Mouse (Mus musculus): ENCODE measurements around the gene Mrc2. TPM values are rescaled to one million over a fixed set of nuclear protein-coding genes. Genes with fewer than 3 reads are reported as not detected.

Mrc2 gene
- polyA plus RNA-seq, 1 experiment from 2014 or later = 5.5 TPM

- Histone ChIP-seq H3K4me2 (no peak overlapping the region), H3K9me3 (no peaks in the 10 kb centered on the region), H3K36me3 (no peaks in the 10 kb centered on the region), H3K4me1 (replicated peaks) (0 out of 2 replicates have a peak, but pooled peaks cover 3% of the 10 kb centered on the region), H3K4me3 (no peak overlapping the region), H3K27me3 (no peaks in the 10 kb centered on the region), H3K9ac (no peak overlapping the region), H3K27ac (no peak overlapping the region)
- WGBS = 77% methylated on average over 8 of the region's 8 CpGs
- no peak for ATAC-seq (ENCODE audit: low FRiP score)
Observed at GRCm38 (mm10) chr11:105373881-105374280, 81.4 kb downstream of the Mrc2 start.

DNA sequence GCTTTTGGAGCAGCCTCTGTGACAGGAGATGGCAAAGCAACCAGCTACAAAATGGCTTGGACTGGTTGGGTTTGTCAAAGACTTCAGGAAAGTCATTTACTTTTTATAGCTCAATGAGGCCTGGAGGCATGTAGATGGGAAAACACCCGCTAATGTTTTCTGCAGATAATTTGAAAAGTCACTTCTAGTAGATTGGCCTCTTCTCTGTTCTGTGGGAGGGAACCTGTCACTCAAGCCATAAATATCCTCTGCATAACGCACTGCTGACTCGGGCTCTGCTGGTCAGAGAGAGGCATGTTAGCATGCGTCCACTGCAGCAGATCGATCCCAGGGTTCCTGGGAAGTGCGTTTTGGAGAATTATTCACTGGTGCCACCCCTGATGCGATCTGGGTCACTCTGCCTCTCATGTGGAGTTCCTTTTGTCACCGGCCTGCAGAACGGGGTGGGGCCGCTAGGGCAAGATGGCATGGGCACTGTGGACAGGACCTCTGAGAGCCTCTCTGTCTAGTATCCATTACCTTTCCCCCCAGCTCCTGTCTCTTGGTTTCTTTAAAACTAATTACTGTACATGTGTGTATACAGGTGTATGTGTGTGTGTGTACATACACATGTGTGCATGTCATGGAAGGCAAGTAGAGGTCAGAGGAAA, 82.2 kb downstream of the Mrc2 start:
- no peak overlapping the region for H3K4me2 ChIP-seq
- no peaks in the 10 kb centered on the region for H3K36me3 ChIP-seq
- no peak overlapping the region for H3K4me3 ChIP-seq
- ATAC-seq (ENCODE audit: low FRiP score) = no peak
- no peaks in the 10 kb centered on the region for H3K27me3 ChIP-seq
- H3K4me1 ChIP-seq (replicated peaks) = 0 out of 2 replicates have a peak, but pooled peaks cover 3% of the 10 kb centered on the region
- no peaks in the 10 kb centered on the region for H3K9me3 ChIP-seq
- 67% methylated on average over 10 of the region's 10 CpGs for WGBS
- no peak overlapping the region for H3K9ac ChIP-seq
- no peak overlapping the region for H3K27ac ChIP-seq

- H3K4me2 ChIP-seq = no peak overlapping the region
- no peaks in the 10 kb centered on the region for H3K27me3 ChIP-seq
- H3K4me1 ChIP-seq (replicated peaks) = 0 out of 2 replicates have a peak, but pooled peaks cover 3% of the 10 kb centered on the region
- H3K4me3 ChIP-seq = no peak overlapping the region
- H3K27ac ChIP-seq = no peak overlapping the region
- WGBS = 86% methylated on average over 1 of the region's 1 CpGs
- ATAC-seq (ENCODE audit: low FRiP score) = no peak
- H3K9me3 ChIP-seq = no peaks in the 10 kb centered on the region
- no peaks in the 10 kb centered on the region for H3K36me3 ChIP-seq
- no peak overlapping the region for H3K9ac ChIP-seq
Observed at GRCm38 (mm10) chr11:105375821-105376235, 83.4 kb downstream of the Mrc2 start.

DNA sequence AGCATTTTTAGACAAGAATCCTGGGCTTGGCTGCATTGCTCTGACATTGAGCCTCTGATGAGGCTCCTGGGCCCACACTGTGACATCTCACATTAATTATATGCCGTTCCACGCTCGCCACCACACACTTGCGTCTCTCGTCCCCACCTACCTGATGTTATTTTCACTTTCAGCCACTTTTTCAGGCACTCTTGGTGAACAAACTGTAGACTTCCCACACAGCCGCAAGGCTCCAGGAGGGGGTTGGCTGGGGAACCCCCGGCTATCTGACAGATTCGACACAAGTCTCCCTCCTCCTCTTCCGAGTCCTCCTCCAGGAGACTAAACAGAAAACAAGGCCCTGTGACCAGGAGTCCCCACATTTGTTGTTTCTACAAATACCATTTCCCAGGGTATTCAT, 92.8 kb downstream of the Mrc2 start:
- no peak for ATAC-seq (ENCODE audit: low FRiP score)
- peaks cover 8% of the 10 kb centered on the region; the same call in 1 of the 2 replicates for H3K4me1 ChIP-seq (replicated peaks)
- no peak overlapping the region for H3K4me3 ChIP-seq
- WGBS = 88% methylated on average over 9 of the region's 9 CpGs
- H3K27me3 ChIP-seq = no peaks in the 10 kb centered on the region
- H3K9ac ChIP-seq = no peak overlapping the region
- H3K36me3 ChIP-seq = no peaks in the 10 kb centered on the region
- H3K4me2 ChIP-seq = no peak overlapping the region
- no peak overlapping the region for H3K27ac ChIP-seq
- H3K9me3 ChIP-seq = no peaks in the 10 kb centered on the region

GRCm38 (mm10) chr11:105388636-105389035, 96.2 kb downstream of the Mrc2 start:
- no peak for ATAC-seq (ENCODE audit: low FRiP score)
- Histone ChIP-seq H3K4me3 (no peak overlapping the region), H3K36me3 (no peaks in the 10 kb centered on the region), H3K27me3 (no peaks in the 10 kb centered on the region), H3K9ac (no peak overlapping the region), H3K27ac (no peak overlapping the region), H3K4me2 (no peak overlapping the region), H3K9me3 (no peaks in the 10 kb centered on the region), H3K4me1 (replicated peaks) (peaks cover 8% of the 10 kb centered on the region; the same call in 1 of the 2 replicates)
- 40% methylated on average over 2 of the region's 2 CpGs for WGBS

GRCm38 (mm10) chr11:105390290-105390689, 97.8 kb downstream of the Mrc2 start:
- ATAC-seq (ENCODE audit: low FRiP score) = no peak
- no peaks in the 10 kb centered on the region for H3K9me3 ChIP-seq
- peaks cover 8% of the 10 kb centered on the region; the same call in 1 of the 2 replicates for H3K4me1 ChIP-seq (replicated peaks)
- no peaks in the 10 kb centered on the region for H3K36me3 ChIP-seq
- H3K27me3 ChIP-seq = no peaks in the 10 kb centered on the region
- no peak overlapping the region for H3K9ac ChIP-seq
- WGBS = 92% methylated on average over 7 of the region's 7 CpGs
- no peak overlapping the region for H3K4me2 ChIP-seq
- H3K4me3 ChIP-seq = no peak overlapping the region
- H3K27ac ChIP-seq = no peak overlapping the region

Other genes with a start within 250 kb of the Mrc2 start
- gene Efcab3, start 229.1 kb upstream of the Mrc2 start, polyA plus RNA-seq (2015; fragmentation: Nextera tagmentation; extraction: Ambion mirVana) = not detected in 2 replicates
- 29.9 and 32.5 TPM in 2 replicates for gene Mettl2, start 166.2 kb upstream of the Mrc2 start, polyA plus RNA-seq (2015; fragmentation: Nextera tagmentation; extraction: Ambion mirVana)
- gene Gm10842, start 145.8 kb upstream of the Mrc2 start, polyA plus RNA-seq (2015; fragmentation: Nextera tagmentation; extraction: Ambion mirVana) = not detected in 2 replicates
- gene Tlk2, start 113.8 kb upstream of the Mrc2 start, polyA plus RNA-seq (2015; fragmentation: Nextera tagmentation; extraction: Ambion mirVana) = 18.1 and 20.1 TPM in 2 replicates
- gene March10, start 164.1 kb downstream of the Mrc2 start, polyA plus RNA-seq (2015; fragmentation: Nextera tagmentation; extraction: Ambion mirVana) = 0.42 and 0.56 TPM in 2 replicates

Measured in hindbrain, embryonic 13.5 days (tissue).